Mouse (Mus musculus) kidney, embryonic 16.5 days (tissue): ENCODE measurements around the gene Mvb12b. TPM values are rescaled to one million over a fixed set of nuclear protein-coding genes. Genes with fewer than 3 reads are reported as not detected.

Experiments
- ATAC-seq: fragments of 200-750 bp; cut with Nextera tagmentation; 2 replicates; pipeline ENCODE4 v1.8.0; 2017; ENCODE audit warnings: moderate TSS enrichment; ENCODE audit not compliant: low FRiP score, low TSS enrichment
- H3K27ac ChIP-seq: fragments of 300-500 bp; sonication (generic); 2 replicates; pipeline ENCODE4 v1.5.1; 2014; ENCODE audit warnings: low read length
- H3K27me3 ChIP-seq: fragments of 300-500 bp; sonication (generic); 2 replicates; pipeline ENCODE4 v1.6.1; 2014; ENCODE audit warnings: low read length, control low read depth, mixed read lengths; ENCODE audit not compliant: insufficient read depth
- H3K36me3 ChIP-seq: fragments of 300-500 bp; sonication (generic); 2 replicates; pipeline ENCODE4 v1.6.1; 2014; ENCODE audit warnings: low read length, control low read depth, mixed read lengths; ENCODE audit not compliant: insufficient read depth
- H3K4me1 ChIP-seq: fragments of 300-500 bp; sonication (generic); 2 replicates; pipeline ENCODE4 v1.6.1; 2014; ENCODE audit warnings: low read length, control low read depth, mixed read lengths; ENCODE audit not compliant: insufficient read depth
- H3K4me2 ChIP-seq: fragments of 300-500 bp; sonication (generic); replicated peaks from 2 replicates; pipeline ENCODE4 v1.6.1; 2014; ENCODE audit warnings: low read depth, low read length
- H3K4me3 ChIP-seq: fragments of 300-500 bp; sonication (generic); 2 replicates; pipeline ENCODE4 v1.5.1; 2014; ENCODE audit warnings: mild to moderate bottlenecking, low read length
- H3K9ac ChIP-seq: fragments of 300-500 bp; sonication (generic); replicated peaks from 2 replicates; pipeline ENCODE4 v1.6.1; 2014; ENCODE audit warnings: low read length
- H3K9me3 ChIP-seq: fragments of 300-500 bp; sonication (generic); 2 replicates; pipeline ENCODE4 v1.6.1; 2016; ENCODE audit warnings: low read length, control low read depth
- WGBS: fragments of 180-500 bp; shearing (Covaris S2); extraction: QIAGEN DNeasy Blood & Tissue Kit; methylation state at CpG from one replicate; pipeline ENCODE4 v1.1.7; 2014; 5-methylcytosine and 5-hydroxymethylcytosine counted together
- polyA plus RNA-seq: library from polyadenylated mRNA; unstranded; fragments of >200 nt; fragmentation: Nextera tagmentation; extraction: Ambion mirVana; gene quantifications from 2 replicates; pipeline ENCODE4 v1.2.1, GENCODE M21; 2015

The Mvb12b gene
- polyA plus RNA-seq, 1 experiment from 2014 or later = 14.2 TPM

- H3K9ac ChIP-seq = no peak overlapping the region
- no peaks in the 10 kb centered on the region for H3K9me3 ChIP-seq
- no peak overlapping the region for H3K4me2 ChIP-seq
- no peak for ATAC-seq
- no peaks in the 10 kb centered on the region for H3K27me3 ChIP-seq
- no peak overlapping the region for H3K4me3 ChIP-seq
- H3K4me1 ChIP-seq = peaks cover 17% of the 10 kb centered on the region; the same call in 1 of the 2 replicates
- no peak overlapping the region for H3K27ac ChIP-seq
- peaks cover 4% of the 10 kb centered on the region for H3K36me3 ChIP-seq
Observed at GRCm38 (mm10) chr2:33839252-33839651, 48.5 kb downstream of the Mvb12b start.

GRCm38 (mm10) chr2:33837297-33837696 is 50.4 kb downstream of the Mvb12b start:
- H3K4me3 ChIP-seq = no peak overlapping the region
- H3K4me2 ChIP-seq = no peak overlapping the region
- peaks cover 3% of the 10 kb centered on the region; the same call in 1 of the 2 replicates for H3K4me1 ChIP-seq
- peaks cover 10% of the 10 kb centered on the region for H3K36me3 ChIP-seq
- no peak overlapping the region for H3K27ac ChIP-seq
- no peak overlapping the region for H3K9ac ChIP-seq
- H3K27me3 ChIP-seq = no peaks in the 10 kb centered on the region
- no peak for ATAC-seq
- WGBS = 68% methylated on average over 6 of the region's 6 CpGs
- no peaks in the 10 kb centered on the region for H3K9me3 ChIP-seq

GRCm38 (mm10) chr2:33836660-33837213 is 51.0 kb downstream of the Mvb12b start:
- no peaks in the 10 kb centered on the region for H3K27me3 ChIP-seq
- ATAC-seq = no peak
- no peak overlapping the region for H3K4me3 ChIP-seq
- H3K27ac ChIP-seq = no peak overlapping the region
- WGBS = 58% methylated on average over 9 of the region's 9 CpGs
- no peaks in the 10 kb centered on the region for H3K9me3 ChIP-seq
- H3K9ac ChIP-seq = no peak overlapping the region
- peaks cover 3% of the 10 kb centered on the region; the same call in 1 of the 2 replicates for H3K4me1 ChIP-seq
- H3K4me2 ChIP-seq = no peak overlapping the region
- H3K36me3 ChIP-seq = peaks cover 10% of the 10 kb centered on the region

GRCm38 (mm10) chr2:33835038-33835437 is 52.7 kb downstream of the Mvb12b start:
- no peak overlapping the region for H3K4me2 ChIP-seq
- no peaks in the 10 kb centered on the region for H3K9me3 ChIP-seq
- no peaks in the 10 kb centered on the region for H3K27me3 ChIP-seq
- peaks cover 10% of the 10 kb centered on the region for H3K36me3 ChIP-seq
- H3K4me1 ChIP-seq = peaks cover 3% of the 10 kb centered on the region; the same call in 1 of the 2 replicates
- H3K4me3 ChIP-seq = no peak overlapping the region
- WGBS = 90% methylated on average over 8 of the region's 8 CpGs
- ATAC-seq = no peak
- H3K9ac ChIP-seq = no peak overlapping the region
- no peak overlapping the region for H3K27ac ChIP-seq

- no peak overlapping the region for H3K27ac ChIP-seq
- H3K4me3 ChIP-seq = no peak overlapping the region
- peaks cover 10% of the 10 kb centered on the region for H3K36me3 ChIP-seq
- H3K4me1 ChIP-seq = peaks cover 3% of the 10 kb centered on the region; the same call in 1 of the 2 replicates
- no peaks in the 10 kb centered on the region for H3K27me3 ChIP-seq
- no peak for ATAC-seq
- no peaks in the 10 kb centered on the region for H3K9me3 ChIP-seq
- H3K9ac ChIP-seq = no peak overlapping the region
- H3K4me2 ChIP-seq = no peak overlapping the region
- WGBS = 88% methylated on average over 1 of the region's 1 CpGs
Observed at GRCm38 (mm10) chr2:33833902-33834301, 53.8 kb downstream of the Mvb12b start.

GRCm38 (mm10) chr2:33829870-33830269 is 57.9 kb downstream of the Mvb12b start:
- ATAC-seq = no peak

GRCm38 (mm10) chr2:33826777-33827176 is 61.0 kb downstream of the Mvb12b start:
- no peak for ATAC-seq
- no peaks in the 10 kb centered on the region for H3K9me3 ChIP-seq
- H3K9ac ChIP-seq = no peak overlapping the region
- peaks cover 3% of the 10 kb centered on the region; the same call in 1 of the 2 replicates for H3K4me1 ChIP-seq
- 78% methylated on average over 6 of the region's 6 CpGs for WGBS
- no peak overlapping the region for H3K4me2 ChIP-seq
- no peak overlapping the region for H3K4me3 ChIP-seq
- no peak overlapping the region for H3K27ac ChIP-seq
- H3K27me3 ChIP-seq = no peaks in the 10 kb centered on the region
- H3K36me3 ChIP-seq = peaks cover 32% of the 10 kb centered on the region; the same call in 1 of the 2 replicates

More at GRCm38 (mm10) chr2:33829870-33830269, 57.9 kb downstream of the Mvb12b start:
- H3K9ac ChIP-seq = no peak overlapping the region
- no peak overlapping the region for H3K27ac ChIP-seq
- peaks cover 25% of the 10 kb centered on the region for H3K36me3 ChIP-seq
- no peak overlapping the region for H3K4me2 ChIP-seq
- H3K27me3 ChIP-seq = no peaks in the 10 kb centered on the region
- 79% methylated on average over 2 of the region's 2 CpGs for WGBS
- no peaks in the 10 kb centered on the region for H3K9me3 ChIP-seq
- H3K4me3 ChIP-seq = no peak overlapping the region
- no peaks in the 10 kb centered on the region for H3K4me1 ChIP-seq

- Histone ChIP-seq H3K9ac (no peak overlapping the region), H3K27ac (no peak overlapping the region), H3K4me2 (no peak overlapping the region), H3K4me1 (peaks cover 4% of the 10 kb centered on the region; the same call in 1 of the 2 replicates), H3K27me3 (no peaks in the 10 kb centered on the region), H3K9me3 (no peaks in the 10 kb centered on the region), H3K4me3 (no peak overlapping the region), H3K36me3 (peaks cover 33% of the 10 kb centered on the region; the same call in 1 of the 2 replicates)
- ATAC-seq = no peak
- WGBS = 73% methylated on average over 11 of the region's 11 CpGs
Observed at GRCm38 (mm10) chr2:33824935-33825514, 62.7 kb downstream of the Mvb12b start.

- WGBS = 28% methylated on average over 13 of the region's 13 CpGs
Observed at GRCm38 (mm10) chr2:33821677-33822607, 65.8 kb downstream of the Mvb12b start.

More at GRCm38 (mm10) chr2:33821677-33822607, 65.8 kb downstream of the Mvb12b start:
- Histone ChIP-seq H3K27me3 (no peaks in the 10 kb centered on the region), H3K4me1 (peaks cover 4% of the 10 kb centered on the region; the same call in 1 of the 2 replicates), H3K9ac (no peak overlapping the region), H3K36me3 (peaks cover 46% of the 10 kb centered on the region; the same call in 1 of the 2 replicates), H3K9me3 (no peaks in the 10 kb centered on the region), H3K27ac (no peak overlapping the region), H3K4me3 (no peak overlapping the region), H3K4me2 (no peak overlapping the region)
- peak; percentile 69; the same call in 1 of the 2 replicates for ATAC-seq
